Mouse (Mus musculus) WW6 (cell line): Measurements from ENCODE around the gene S100a7a.

ENCODE experiments used
- DNase-seq: peaks from one replicate; pipeline ENCODE4 v3.0.0-alpha.2; 2013; ENCODE audit warnings: low read depth, low spot score

The S100a7a gene

DNA sequence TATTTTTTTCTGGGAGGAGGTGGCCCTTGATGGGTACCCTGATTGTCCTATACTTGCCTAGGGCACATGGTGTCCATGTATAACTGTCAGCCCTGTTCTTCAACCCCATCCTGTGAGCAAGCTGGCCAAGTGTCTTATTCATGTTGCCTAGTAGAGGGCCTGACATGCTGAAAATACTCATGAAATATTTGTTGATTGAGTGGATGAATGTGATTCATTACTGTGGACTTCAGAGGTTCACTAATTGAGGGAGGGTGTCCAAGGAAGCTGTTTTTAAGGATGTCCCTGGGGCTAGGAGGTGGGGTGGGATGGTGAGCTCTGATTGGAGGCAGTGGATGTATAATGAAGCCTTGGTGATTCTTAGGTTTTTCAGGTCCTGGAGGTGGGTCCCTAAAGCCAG lies at the start of gene S100a7a:
TSS of gene S100a7a (plus strand) at position 301 of the 400 bp plus-strand sequence.
- DNase-seq = no peak

DNA sequence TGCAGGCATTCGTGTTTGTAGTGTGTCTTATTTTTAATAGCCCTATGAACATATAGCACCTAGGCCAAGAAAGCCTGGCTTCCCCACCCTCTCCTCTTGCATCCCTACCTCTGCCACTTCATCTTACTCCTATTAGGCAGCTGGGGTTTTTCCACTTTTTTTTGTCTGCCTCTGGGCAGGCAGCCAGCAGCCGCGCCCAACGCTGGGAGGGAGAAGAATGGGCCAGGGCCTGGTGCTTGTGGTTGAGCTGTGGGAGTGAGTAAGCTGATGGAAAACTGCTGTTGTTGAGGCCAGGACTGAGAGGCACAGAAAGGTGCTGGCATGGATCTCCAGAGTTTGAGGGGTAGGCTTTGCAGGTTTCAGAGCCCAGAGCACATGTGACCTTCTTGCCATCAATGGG lies 49.4 kb upstream of the S100a7a start:
- no peak for DNase-seq

DNA sequence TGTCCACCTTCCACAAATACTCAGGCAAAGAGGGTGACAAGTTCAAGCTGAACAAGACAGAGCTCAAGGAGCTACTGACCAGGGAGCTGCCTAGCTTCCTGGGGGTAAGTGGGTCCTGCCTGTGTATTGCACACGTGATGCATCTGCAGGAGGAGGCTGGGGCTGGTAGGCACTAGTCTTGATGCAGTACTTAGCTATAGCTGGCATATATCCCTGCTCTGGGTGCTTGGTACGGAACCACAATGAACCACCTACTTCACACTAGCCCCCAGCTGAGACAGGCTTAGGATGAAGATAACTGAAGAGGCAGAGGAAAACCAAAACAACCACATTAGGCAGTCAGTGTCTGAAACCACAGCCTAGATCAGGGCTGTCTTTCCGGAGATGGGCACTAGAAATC lies 48.8 kb upstream of the S100a7a start:
- DNase-seq = no peak

GRCm38 (mm10) chr3:90605736-90606135 lies 48.1 kb upstream of the S100a7a start:
- no peak for DNase-seq

GRCm38 (mm10) chr3:90606185-90606584 lies 47.6 kb upstream of the S100a7a start:
- no peak for DNase-seq

DNA sequence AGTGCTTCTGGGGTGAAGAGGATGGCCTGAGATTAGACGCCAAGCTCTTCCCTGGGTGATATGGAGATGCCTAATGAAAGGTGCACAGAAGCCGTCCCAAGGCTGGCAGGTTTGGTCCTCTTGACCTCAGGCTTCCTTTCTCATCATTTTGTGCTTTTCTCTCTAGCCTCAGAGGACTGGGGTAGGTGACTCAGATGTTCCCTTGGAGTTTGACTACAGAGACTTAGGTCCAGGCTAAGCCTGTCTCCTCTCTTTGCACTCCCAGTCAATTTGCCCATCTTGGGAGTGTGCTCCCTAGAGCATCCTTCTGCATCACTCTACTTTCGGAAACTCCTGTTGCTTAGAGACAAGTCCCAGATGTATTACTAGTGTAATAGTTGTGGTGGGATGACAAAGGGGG lies 46.5 kb upstream of the S100a7a start:
- DNase-seq = no peak

DNA sequence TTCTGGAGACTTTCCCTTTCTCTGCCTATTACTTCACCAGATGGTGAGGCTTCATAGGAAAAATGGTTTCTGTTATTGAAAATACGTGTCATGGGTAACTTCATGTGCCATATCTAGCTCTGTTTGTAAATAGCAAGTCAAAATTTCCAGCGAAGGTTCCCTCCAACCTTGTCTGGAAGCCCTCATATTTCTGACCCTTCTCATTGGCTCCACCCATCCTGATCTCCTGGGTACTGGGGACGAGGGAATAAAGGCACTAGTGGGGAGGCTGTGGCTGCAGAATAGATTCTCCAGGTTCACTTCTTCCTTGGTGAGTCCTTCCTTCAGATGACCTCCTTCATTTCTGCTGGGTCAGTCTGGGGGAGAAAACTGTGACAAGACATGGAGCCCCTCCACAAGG lies 45.6 kb upstream of the S100a7a start, which contains the start of gene S100a5:
TSS of gene S100a5 (plus strand) at position 301 of the 400 bp plus-strand sequence.
- no peak for DNase-seq

- DNase-seq = no peak
Measured at GRCm38 (mm10) chr3:90609102-90609501, 44.7 kb upstream of the S100a7a start.

DNA sequence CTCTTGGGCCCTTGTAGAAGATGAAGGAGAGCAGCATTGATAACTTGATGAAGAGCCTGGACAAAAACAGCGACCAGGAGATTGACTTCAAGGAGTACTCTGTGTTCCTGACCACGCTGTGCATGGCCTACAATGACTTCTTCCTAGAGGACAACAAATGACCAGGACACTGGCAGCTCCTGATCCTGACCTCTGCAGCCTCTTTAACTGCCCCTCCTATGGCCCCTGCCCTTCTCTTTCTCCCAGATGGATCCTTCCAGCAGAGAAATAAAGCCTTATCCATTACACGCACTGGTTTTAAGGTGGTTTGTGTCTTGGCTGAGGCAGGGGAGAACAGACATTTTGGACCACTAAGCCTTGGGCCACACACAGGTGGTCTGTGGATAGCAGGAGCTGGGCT lies 42.3 kb upstream of the S100a7a start:
- no peak for DNase-seq

DNA sequence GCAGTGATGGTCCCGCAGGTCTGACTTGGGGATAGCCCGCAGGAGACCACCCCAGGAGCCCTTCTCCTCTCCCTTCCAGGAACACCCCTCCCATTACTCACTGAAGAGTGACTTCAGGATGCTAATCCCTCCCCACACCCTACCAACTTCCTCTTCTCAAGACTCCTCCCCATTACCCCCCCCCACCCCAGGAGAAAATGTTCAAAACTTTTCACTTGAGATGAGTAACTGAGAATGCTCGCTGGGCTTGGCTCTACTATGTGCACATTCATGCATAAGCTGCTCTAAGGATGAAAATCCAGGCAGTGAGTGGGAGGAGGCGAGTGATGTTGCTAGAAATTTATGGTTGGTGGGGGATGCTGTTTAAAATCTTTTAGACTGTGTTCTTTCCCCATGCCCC lies 41.8 kb upstream of the S100a7a start:
- DNase-seq = no peak

DNA sequence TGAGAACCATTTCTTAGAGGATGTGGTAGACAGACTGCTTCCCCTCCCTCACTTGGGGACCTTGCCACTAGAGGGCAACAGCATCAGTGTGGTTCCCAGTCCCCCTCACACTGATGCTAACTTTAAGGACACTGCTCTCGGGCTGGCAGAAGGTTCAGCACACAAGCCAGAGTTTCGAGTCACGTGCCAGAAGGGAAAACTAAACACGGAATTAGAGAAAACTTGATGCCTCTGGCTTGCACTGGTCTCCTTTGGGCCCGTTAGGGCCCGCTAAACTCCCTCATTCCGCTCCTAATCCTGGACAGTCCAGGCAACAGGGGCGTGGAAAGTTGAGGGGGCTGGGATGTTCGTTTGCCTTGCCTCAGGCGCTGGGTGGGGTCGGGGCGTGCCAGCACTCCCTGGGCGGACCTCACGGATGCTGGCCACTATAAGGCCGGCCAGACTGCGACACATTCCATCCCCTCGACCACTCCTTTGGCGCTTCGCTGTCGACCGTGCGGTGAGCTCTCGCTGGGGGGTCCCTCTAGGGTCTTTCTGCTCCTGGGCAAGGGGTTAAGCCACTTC lies 41.0 kb upstream of the S100a7a start, which contains the start of gene S100a6:
TSS of gene S100a6 (plus strand) at position 155 of the 564 bp plus-strand sequence.
- peak; percentile 55 for DNase-seq

DNA sequence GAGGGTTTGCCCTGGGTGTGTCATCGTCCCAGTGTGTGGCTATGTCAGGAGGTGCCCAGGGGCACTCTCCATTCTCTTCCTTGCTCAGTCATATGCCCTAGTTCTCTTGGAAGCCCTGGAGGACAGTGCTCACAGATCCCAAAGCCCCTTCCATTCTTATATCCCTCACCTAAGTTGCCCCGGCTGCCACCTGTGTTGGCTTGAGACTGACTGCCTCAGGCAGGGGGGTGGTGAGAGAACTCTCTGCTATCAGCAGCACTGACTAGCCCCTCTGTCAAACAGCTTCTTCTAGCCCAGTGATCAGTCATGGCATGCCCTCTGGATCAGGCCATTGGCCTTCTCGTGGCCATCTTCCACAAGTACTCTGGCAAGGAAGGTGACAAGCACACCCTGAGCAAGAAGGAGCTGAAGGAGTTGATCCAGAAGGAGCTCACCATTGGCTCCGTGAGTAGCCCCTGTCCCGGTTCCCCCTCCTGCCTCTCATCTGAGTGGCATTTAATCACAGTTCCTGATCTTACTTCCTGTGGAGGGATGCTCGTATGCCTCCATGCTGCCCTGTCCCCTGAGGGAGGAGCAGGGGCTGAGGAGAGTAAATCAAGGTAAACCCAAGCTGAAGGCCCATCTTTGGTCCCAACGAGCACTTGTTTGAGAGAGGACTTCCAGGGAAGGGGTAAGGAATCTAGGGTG lies 40.2 kb upstream of the S100a7a start:
- no peak for DNase-seq

DNA sequence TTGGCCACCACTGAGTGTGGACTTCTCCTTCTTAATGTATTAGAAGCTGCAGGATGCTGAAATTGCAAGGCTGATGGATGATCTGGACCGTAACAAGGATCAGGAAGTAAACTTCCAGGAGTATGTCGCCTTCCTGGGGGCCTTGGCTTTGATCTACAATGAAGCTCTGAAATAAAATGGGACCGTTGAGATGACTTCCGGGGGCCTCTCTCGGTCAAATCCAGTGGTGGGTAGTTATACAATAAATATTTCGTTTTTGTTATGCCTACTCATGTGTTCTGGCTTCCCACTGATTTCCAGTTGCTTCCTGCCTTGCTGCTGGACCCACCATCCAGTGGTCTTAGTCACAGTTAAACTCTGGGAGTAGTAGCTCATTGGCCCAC lies 39.7 kb upstream of the S100a7a start:
- DNase-seq = no peak

DNA sequence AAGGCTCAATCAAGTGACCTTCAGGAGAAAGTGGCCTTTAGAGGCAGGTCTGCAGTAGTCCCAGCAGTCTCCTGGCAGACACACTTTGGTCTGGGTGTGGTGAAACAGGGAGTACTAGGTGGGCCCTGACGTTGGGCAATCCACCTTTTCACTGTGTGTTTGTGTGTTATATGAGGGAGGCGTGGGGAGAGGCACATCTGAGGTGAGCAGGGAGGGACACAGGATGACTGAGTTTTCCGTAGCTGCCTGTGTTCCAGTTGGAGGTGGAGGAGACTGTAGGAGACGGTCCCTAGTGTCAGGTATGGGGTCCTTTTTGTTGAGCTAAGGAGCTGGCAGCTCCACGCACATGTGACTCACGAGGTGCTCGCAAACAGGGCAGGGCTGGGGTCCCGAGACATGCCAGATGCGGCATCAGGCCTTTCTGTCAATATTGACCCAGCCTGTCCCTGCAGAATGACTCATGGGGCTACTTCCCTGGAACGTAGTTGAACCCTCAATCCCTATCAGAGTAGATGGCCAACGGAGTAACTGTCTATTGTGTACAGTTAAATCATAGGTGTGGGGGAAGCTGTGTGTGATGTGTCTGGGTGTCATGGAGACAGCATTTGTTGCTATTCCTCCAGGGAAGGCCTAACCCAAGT lies 39.1 kb upstream of the S100a7a start:
- no peak for DNase-seq

DNA sequence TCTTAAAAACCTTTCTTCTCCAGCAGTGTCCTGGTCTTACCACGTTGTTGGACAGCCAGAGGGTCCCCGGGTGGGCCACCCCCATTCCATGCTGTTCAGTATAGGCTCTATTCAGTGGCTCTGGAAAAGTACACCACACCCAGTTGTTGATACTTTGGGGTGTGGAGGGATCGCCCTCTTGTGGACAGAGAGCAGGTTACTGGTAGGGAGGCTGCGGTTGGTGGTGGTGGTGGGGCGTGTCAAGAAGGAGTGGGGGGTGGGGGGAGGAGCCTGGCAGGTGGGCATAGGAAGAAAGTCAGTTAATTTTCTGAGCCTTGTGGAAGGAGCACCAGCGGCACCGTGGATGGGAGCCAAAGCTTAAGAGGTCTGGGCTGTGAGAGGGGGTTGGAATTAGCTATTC lies 38.4 kb upstream of the S100a7a start:
- DNase-seq = peak; percentile 42

- DNase-seq = no peak
Measured at GRCm38 (mm10) chr3:90615911-90616310, 37.9 kb upstream of the S100a7a start.

GRCm38 (mm10) chr3:90617586-90617985 lies 36.2 kb upstream of the S100a7a start:
- no peak for DNase-seq

- no peak for DNase-seq
Measured at GRCm38 (mm10) chr3:90621552-90621951, 32.3 kb upstream of the S100a7a start.

GRCm38 (mm10) chr3:90623435-90624071 lies 30.3 kb upstream of the S100a7a start:
- no peak for DNase-seq

- DNase-seq = no peak
Measured at GRCm38 (mm10) chr3:90625496-90625895, 28.3 kb upstream of the S100a7a start.

GRCm38 (mm10) chr3:90626266-90627021 lies 27.4 kb upstream of the S100a7a start:
- DNase-seq = no peak

- DNase-seq = no peak
Measured at GRCm38 (mm10) chr3:90627366-90627765, 26.5 kb upstream of the S100a7a start.
